Mouse (Mus musculus): ENCODE measurements around the gene Ifi47. TPM values are rescaled to one million over a fixed set of nuclear protein-coding genes. Genes with fewer than 3 reads are reported as not detected.

Gene Ifi47
- polyA plus RNA-seq, 1 experiment from 2014 or later = 2.6 TPM

GRCm38 (mm10) chr11:49091171-49091570, 14.8 kb downstream of the Ifi47 start:
- ATAC-seq (ENCODE audit: insufficient number of reproducible peaks, low FRiP score, low TSS enrichment, low read depth) = no peak
- H3K9ac ChIP-seq = no peak overlapping the region
- no peak overlapping the region for H3K4me3 ChIP-seq (replicated peaks)
- peaks cover 8% of the 10 kb centered on the region; the same call in 1 of the 2 replicates for H3K4me1 ChIP-seq
- no peaks in the 10 kb centered on the region for H3K9me3 ChIP-seq (replicated peaks)
- 71% methylated on average over 4 of the region's 4 CpGs for WGBS
- H3K4me2 ChIP-seq (replicated peaks) = no peak overlapping the region
- H3K27me3 ChIP-seq = no peaks in the 10 kb centered on the region
- H3K27ac ChIP-seq (replicated peaks) = no peak overlapping the region
- no peaks in the 10 kb centered on the region for H3K36me3 ChIP-seq

- Histone ChIP-seq H3K27me3 (no peaks in the 10 kb centered on the region), H3K4me1 (peaks cover 8% of the 10 kb centered on the region; the same call in 1 of the 2 replicates), H3K4me2 (replicated peaks) (no peak overlapping the region), H3K4me3 (replicated peaks) (no peak overlapping the region), H3K36me3 (no peaks in the 10 kb centered on the region), H3K9me3 (replicated peaks) (no peaks in the 10 kb centered on the region), H3K27ac (replicated peaks) (no peak overlapping the region), H3K9ac (no peak overlapping the region)
- no peak for ATAC-seq (ENCODE audit: insufficient number of reproducible peaks, low FRiP score, low TSS enrichment, low read depth)
- WGBS = 94% methylated on average over 1 of the region's 1 CpGs
These were observed 15.7 kb downstream of the Ifi47 start for GRCm38 (mm10) chr11:49092053-49092586.

- WGBS = 80% methylated on average over 2 of the region's 2 CpGs
These were observed 16.4 kb downstream of the Ifi47 start for GRCm38 (mm10) chr11:49092786-49093185.

GRCm38 (mm10) chr11:49093861-49094660, 17.7 kb downstream of the Ifi47 start:
- Histone ChIP-seq H3K9me3 (replicated peaks) (no peaks in the 10 kb centered on the region), H3K4me2 (replicated peaks) (no peak overlapping the region), H3K27ac (replicated peaks) (no peak overlapping the region), H3K4me3 (replicated peaks) (no peak overlapping the region), H3K27me3 (no peaks in the 10 kb centered on the region), H3K4me1 (no peaks in the 10 kb centered on the region), H3K9ac (no peak overlapping the region), H3K36me3 (no peaks in the 10 kb centered on the region)
- WGBS = 88% methylated on average over 6 of the region's 6 CpGs
- no peak for ATAC-seq (ENCODE audit: insufficient number of reproducible peaks, low FRiP score, low TSS enrichment, low read depth)

More at GRCm38 (mm10) chr11:49092786-49093185, 16.4 kb downstream of the Ifi47 start:
- Histone ChIP-seq H3K4me1 (peaks cover 7% of the 10 kb centered on the region; the same call in 1 of the 2 replicates), H3K36me3 (no peaks in the 10 kb centered on the region), H3K9me3 (replicated peaks) (no peaks in the 10 kb centered on the region), H3K27me3 (no peaks in the 10 kb centered on the region), H3K4me2 (replicated peaks) (no peak overlapping the region), H3K27ac (replicated peaks) (no peak overlapping the region), H3K9ac (no peak overlapping the region), H3K4me3 (replicated peaks) (no peak overlapping the region)
- no peak for ATAC-seq (ENCODE audit: insufficient number of reproducible peaks, low FRiP score, low TSS enrichment, low read depth)

GRCm38 (mm10) chr11:49095367-49095766, 19.0 kb downstream of the Ifi47 start:
- no peaks in the 10 kb centered on the region for H3K27me3 ChIP-seq
- H3K36me3 ChIP-seq = no peaks in the 10 kb centered on the region
- 85% methylated on average over 4 of the region's 4 CpGs for WGBS
- no peak overlapping the region for H3K4me3 ChIP-seq (replicated peaks)
- H3K27ac ChIP-seq (replicated peaks) = no peak overlapping the region
- no peak overlapping the region for H3K4me2 ChIP-seq (replicated peaks)
- no peak for ATAC-seq (ENCODE audit: insufficient number of reproducible peaks, low FRiP score, low TSS enrichment, low read depth)
- H3K4me1 ChIP-seq = no peaks in the 10 kb centered on the region
- no peaks in the 10 kb centered on the region for H3K9me3 ChIP-seq (replicated peaks)
- H3K9ac ChIP-seq = no peak overlapping the region

- no peaks in the 10 kb centered on the region for H3K4me1 ChIP-seq
- WGBS = 78% methylated on average over 3 of the region's 3 CpGs
- no peaks in the 10 kb centered on the region for H3K9me3 ChIP-seq (replicated peaks)
- H3K4me3 ChIP-seq (replicated peaks) = no peak overlapping the region
- H3K27me3 ChIP-seq = no peaks in the 10 kb centered on the region
- no peak for ATAC-seq (ENCODE audit: insufficient number of reproducible peaks, low FRiP score, low TSS enrichment, low read depth)
- no peak overlapping the region for H3K4me2 ChIP-seq (replicated peaks)
- H3K27ac ChIP-seq (replicated peaks) = no peak overlapping the region
- H3K36me3 ChIP-seq = no peaks in the 10 kb centered on the region
- no peak overlapping the region for H3K9ac ChIP-seq
These were observed 24.0 kb downstream of the Ifi47 start for GRCm38 (mm10) chr11:49100409-49100808.

GRCm38 (mm10) chr11:49101500-49101899, 25.1 kb downstream of the Ifi47 start:
- Histone ChIP-seq H3K4me1 (no peaks in the 10 kb centered on the region), H3K9ac (no peak overlapping the region), H3K4me3 (replicated peaks) (no peak overlapping the region), H3K27ac (replicated peaks) (no peak overlapping the region), H3K36me3 (no peaks in the 10 kb centered on the region), H3K4me2 (replicated peaks) (no peak overlapping the region), H3K9me3 (replicated peaks) (no peaks in the 10 kb centered on the region), H3K27me3 (no peaks in the 10 kb centered on the region)
- ATAC-seq (ENCODE audit: insufficient number of reproducible peaks, low FRiP score, low TSS enrichment, low read depth) = no peak
- 37% methylated on average over 5 of the region's 5 CpGs for WGBS

- no peak for ATAC-seq (ENCODE audit: insufficient number of reproducible peaks, low FRiP score, low TSS enrichment, low read depth)
- 14% methylated on average over 8 of the region's 8 CpGs for WGBS
- no peaks in the 10 kb centered on the region for H3K27me3 ChIP-seq
These were observed 26.8 kb downstream of the Ifi47 start for GRCm38 (mm10) chr11:49103047-49103693.

GRCm38 (mm10) chr11:49105752-49106151, 29.4 kb downstream of the Ifi47 start:
- no peak for ATAC-seq (ENCODE audit: insufficient number of reproducible peaks, low FRiP score, low TSS enrichment, low read depth)
- Histone ChIP-seq H3K4me1 (no peaks in the 10 kb centered on the region), H3K27ac (replicated peaks) (no peak overlapping the region), H3K9me3 (replicated peaks) (no peaks in the 10 kb centered on the region), H3K9ac (no peak overlapping the region), H3K36me3 (no peaks in the 10 kb centered on the region), H3K4me2 (replicated peaks) (no peak overlapping the region), H3K27me3 (no peaks in the 10 kb centered on the region), H3K4me3 (replicated peaks) (no peak overlapping the region)
- WGBS = 67% methylated on average over 1 of the region's 1 CpGs

More at GRCm38 (mm10) chr11:49103047-49103693, 26.8 kb downstream of the Ifi47 start:
- Histone ChIP-seq H3K9me3 (replicated peaks) (no peaks in the 10 kb centered on the region), H3K27ac (replicated peaks) (no peak overlapping the region), H3K4me3 (replicated peaks) (no peak overlapping the region), H3K36me3 (no peaks in the 10 kb centered on the region), H3K4me2 (replicated peaks) (no peak overlapping the region), H3K4me1 (no peaks in the 10 kb centered on the region), H3K9ac (no peak overlapping the region)

- H3K27ac ChIP-seq (replicated peaks) = no peak overlapping the region
- 55% methylated on average over 10 of the region's 10 CpGs for WGBS
- ATAC-seq (ENCODE audit: insufficient number of reproducible peaks, low FRiP score, low TSS enrichment, low read depth) = no peak
- no peak overlapping the region for H3K4me3 ChIP-seq (replicated peaks)
- H3K36me3 ChIP-seq = no peaks in the 10 kb centered on the region
- H3K9ac ChIP-seq = no peak overlapping the region
- no peaks in the 10 kb centered on the region for H3K9me3 ChIP-seq (replicated peaks)
- H3K27me3 ChIP-seq = no peaks in the 10 kb centered on the region
- H3K4me2 ChIP-seq (replicated peaks) = no peak overlapping the region
- no peaks in the 10 kb centered on the region for H3K4me1 ChIP-seq
These were observed 31.5 kb downstream of the Ifi47 start for GRCm38 (mm10) chr11:49107650-49108537.

GRCm38 (mm10) chr11:49108833-49109232, 32.4 kb downstream of the Ifi47 start:
- no peaks in the 10 kb centered on the region for H3K27me3 ChIP-seq
- 34% methylated on average over 1 of the region's 1 CpGs for WGBS
- H3K9me3 ChIP-seq (replicated peaks) = no peaks in the 10 kb centered on the region
- no peak overlapping the region for H3K4me3 ChIP-seq (replicated peaks)
- H3K9ac ChIP-seq = no peak overlapping the region
- H3K4me2 ChIP-seq (replicated peaks) = no peak overlapping the region
- no peaks in the 10 kb centered on the region for H3K36me3 ChIP-seq
- H3K4me1 ChIP-seq = no peaks in the 10 kb centered on the region
- ATAC-seq (ENCODE audit: insufficient number of reproducible peaks, low FRiP score, low TSS enrichment, low read depth) = no peak
- H3K27ac ChIP-seq (replicated peaks) = no peak overlapping the region
